Mouse (Mus musculus): ENCODE data around the gene Rps8.
"Not testable (repeated sequence)": the region's sequence is repeated elsewhere in the genome, so short reads cannot be mapped to it uniquely, and the experiment has no call there.

Gene Rps8

DNA sequence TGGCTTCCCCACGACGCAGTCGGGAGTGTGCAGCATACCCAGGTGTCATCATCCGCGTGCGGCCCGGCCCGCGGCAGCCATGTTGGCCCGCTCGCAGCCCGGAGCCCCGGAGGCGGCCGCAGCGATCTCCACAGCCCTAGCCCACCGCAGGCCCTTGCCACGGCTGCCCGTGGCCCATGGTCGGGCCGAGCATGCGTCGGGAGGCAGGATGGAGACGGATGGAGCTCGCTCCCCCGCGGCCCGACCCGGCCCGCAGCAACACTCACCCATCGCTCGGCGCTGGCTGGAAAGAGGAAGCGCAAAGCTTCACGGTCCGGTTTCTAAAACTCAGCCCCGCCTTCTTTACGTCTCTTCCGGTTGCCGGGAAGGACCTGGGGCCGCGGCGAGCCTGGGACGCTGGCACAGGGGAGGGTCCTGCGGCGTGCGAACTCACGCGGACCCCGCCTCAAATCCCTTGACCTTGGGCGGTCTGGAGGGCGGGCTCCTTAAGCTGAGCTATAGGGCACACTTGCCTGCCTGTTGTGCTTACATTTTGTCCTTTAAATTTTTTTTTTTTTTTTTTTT is at the start of gene Rps8:
Gene Rps8 (minus strand): TSS at position 452 of the 564 bp plus-strand sequence.
- peak; percentile 88 for DNase-seq

GRCm38 (mm10) chr4:117202992-117203354 is 46.9 kb upstream of the Rps8 start:
- DNase-seq, result no peak

GRCm38 (mm10) chr4:117202046-117202991 is 46.3 kb upstream of the Rps8 start:
- DNase-seq, result peak; percentile 33 to 58

DNA sequence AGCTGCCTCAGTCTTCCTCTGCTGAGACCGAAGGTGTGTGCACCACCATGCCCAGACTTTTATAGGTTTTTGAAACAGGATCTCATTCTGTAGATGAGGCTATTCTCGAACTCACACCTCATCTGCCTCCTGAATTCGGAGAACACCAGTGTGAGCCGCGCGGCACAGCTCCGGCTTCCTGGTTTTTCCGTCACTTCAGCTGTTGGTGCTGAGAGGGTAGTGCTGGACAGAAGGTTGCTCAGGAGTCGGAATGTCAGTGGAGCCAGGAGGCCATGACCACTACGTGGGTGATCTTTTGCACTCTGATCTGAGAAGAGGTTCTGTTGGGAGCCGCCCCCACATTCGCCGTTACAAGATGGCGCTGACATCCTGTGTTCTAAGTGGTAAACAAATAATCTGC is 35.8 kb upstream of the Rps8 start:
- DNase-seq, result no peak

DNA sequence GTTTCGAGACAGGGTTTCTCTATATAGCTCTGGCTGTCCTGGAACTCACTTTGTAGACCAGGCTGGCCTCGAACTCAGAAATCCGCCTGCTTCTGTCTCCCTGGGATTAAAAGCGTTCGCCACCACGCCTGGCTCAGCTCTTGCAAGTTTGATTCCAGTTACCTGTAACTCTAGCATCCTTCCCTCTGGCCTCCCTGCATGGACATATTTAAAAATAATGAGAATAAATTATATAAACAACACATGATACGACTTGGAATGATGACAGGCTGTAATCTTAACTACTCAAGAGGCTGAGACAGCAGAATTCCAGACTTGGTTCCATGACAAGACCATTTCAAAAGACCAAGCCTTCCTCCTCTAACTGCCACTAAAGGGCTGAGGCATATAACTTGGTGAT is 34.6 kb upstream of the Rps8 start:
- DNase-seq, result no peak

DNA sequence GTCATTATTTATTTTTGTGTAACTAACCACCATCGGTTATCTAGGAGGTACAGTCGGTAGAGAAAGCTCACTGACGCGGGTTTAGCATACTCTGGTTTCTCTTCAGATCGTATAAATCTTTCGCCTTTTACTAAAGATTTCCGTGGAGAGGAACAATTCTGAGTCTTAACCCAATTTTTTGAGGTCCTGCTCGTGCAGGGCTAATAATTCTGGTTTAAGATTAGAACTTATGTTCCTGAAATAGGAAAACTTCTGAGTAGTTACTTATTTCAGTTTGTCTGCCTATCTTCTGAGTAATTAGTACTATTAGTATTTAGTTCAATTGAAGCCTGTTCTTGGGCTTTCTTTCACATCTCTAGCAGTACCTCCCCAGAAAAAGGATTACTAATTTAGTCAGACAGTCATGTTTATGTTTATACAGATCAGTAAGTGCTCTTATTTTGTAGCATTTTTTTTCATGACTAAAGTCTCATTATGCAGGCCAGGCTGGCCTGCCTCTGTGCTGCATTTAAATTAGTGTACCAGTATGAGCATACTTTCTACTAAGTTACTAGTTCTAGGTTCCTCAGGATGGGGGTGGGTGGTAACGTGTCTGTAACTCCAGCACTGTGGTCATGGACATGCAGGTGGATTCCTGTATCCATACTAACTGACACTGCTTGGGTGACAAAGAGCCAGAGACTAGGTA is 34.0 kb upstream of the Rps8 start:
- peak in 1 of 2 experiments; percentile 30 for DNase-seq

DNA sequence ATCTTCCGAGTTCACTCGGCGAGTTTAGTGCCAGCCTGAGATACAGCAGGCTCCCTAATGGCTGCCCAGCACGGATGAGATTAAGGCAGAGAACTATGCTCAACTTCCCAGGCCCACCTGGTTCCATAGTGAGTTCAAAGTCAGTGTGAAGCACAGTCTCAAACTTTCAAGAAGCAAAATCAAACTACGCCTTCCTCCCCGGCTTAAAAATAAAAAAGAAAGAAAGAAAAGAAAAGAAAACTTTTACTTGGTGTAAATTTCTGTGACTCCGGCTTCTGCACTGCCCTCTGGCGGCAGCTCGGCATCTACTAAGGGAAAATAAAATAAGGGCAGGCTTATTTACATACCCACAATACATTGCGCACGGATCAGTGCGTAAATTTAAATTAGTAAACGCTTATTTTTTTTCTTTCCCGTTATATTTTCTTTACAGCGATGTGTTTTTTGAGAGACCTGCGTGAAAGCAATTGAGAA is 33.4 kb upstream of the Rps8 start:
- peak; percentile 82 to 87 for DNase-seq

DNA sequence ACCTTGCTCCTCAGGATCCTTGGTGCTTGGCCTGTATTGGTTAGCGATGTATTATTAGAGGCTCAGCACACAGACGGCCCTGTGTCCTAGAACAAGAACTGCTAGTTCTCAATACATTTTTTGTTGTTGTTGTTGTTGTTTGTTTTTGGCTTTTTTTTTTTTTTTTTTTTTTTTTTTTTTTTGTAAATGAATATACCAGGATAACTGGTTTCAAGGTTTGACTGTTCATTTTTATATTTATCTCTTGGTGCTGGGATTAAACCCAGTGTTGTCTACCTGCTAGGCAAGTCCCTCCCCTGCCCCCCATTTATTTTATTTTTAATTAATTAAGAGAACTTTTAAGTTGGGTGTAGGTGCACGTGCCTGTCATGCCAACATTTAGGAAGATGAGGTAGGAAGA is 32.9 kb upstream of the Rps8 start:
- no peak for DNase-seq

DNA sequence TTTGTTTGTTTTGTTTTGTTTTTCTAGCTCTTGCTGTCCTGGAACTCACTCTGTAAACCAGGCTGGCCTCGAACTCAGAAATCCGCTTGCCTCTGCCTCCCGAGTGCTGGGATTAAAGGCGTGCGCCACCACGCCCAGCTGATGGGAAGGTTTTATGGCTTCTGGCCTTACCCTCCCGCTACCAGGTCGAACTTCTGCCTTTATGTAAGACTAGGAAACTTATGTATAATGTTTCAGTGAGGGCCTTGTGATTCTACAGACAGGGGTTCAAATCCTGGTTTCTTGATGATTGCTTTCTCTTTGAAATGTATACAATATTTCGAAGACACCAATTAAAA is 26.7 kb upstream of the Rps8 start:
- not testable (repeated sequence) for DNase-seq

GRCm38 (mm10) chr4:117181863-117182758 is 26.1 kb upstream of the Rps8 start, which contains the start of gene Kif2c:
Gene Kif2c (minus strand): TSS chr4:117182639.
- peak; percentile 91 to 92 for DNase-seq

DNA sequence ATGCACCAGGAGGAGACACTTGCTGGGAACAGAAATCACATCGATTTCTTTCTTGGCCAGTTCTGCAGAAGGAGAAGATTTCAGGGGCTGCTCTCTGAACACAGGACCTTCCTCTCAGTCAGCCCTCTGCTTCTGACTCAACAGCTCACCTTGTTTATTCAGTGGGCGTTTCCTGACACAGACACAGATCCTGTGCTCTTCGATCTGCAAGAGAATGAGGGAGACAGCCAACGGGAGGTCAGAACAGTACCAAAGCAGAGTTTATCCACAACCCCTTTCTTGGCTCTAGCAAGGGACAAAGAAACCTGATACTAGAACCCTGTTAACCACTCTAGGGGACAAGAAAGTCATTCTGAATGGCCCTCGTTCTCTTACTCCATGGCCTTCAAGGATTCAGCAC is 13.9 kb upstream of the Rps8 start:
- DNase-seq, result no peak

- no peak for DNase-seq
Measured at GRCm38 (mm10) chr4:117161183-117161582, 5.1 kb upstream of the Rps8 start.

DNA sequence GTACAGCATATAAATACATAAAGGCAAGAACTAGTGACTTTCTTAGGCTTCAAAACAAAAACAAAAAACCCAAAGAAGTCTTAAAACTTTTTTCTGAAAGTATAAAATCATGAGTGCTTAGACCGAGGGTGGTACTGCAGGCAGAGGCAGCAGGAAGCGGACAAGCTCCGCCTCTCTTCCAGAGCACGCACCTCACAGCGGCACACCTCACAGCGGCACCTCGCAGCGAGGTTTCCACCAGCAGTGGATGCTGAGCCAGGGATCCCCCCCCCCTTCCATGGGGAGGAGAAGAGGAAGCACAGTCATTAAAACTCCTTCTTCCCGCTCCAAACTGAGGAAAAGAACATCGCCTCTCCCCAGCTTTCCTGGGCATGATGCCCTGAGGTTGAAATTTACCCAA is 3.6 kb upstream of the Rps8 start:
- no peak for DNase-seq

GRCm38 (mm10) chr4:117156372-117156771 is 329 bp upstream of the Rps8 start:
- no peak for DNase-seq

DNA sequence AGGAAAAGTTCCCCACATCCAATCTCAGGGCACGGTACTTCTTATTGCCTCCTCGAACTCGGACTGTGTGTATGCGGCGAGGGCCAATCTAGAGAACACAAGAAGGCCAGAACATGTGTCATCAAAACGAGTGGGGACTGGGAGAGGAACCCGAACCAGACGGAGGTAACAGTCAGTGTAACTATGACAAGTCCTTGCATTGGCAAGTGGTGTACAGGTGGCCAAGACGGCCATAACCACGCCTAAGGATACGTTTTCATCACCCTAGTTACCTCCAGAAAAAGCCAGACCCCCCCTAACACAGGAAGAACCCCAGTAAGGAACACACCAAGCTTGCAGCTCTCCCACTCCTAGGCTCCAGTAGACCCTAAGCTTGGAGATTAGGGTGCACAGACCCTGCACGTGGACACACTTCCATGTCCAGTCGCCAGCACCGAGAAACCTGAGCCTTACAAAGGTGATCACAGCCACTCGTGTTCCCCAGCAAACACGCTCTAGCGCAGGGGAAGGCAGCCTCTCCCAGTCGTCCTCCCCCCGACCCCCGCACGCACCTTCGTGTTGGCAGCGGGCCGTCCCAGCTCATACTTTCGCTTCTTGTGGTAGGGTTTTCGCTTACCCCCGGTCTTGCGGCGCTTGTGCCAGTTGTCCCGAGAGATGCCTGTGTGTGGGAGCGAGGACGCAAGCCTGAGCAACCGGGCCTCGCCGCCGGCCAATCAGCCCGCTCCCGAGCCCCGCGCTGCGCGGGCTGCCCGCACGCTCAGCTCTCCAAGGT is 837 bp downstream of the Rps8 start:
- DNase-seq, result peak in 1 of 2 experiments; percentile 23

GRCm38 (mm10) chr4:117152714-117153113 is 3.3 kb downstream of the Rps8 start:
- DNase-seq, result no peak

DNA sequence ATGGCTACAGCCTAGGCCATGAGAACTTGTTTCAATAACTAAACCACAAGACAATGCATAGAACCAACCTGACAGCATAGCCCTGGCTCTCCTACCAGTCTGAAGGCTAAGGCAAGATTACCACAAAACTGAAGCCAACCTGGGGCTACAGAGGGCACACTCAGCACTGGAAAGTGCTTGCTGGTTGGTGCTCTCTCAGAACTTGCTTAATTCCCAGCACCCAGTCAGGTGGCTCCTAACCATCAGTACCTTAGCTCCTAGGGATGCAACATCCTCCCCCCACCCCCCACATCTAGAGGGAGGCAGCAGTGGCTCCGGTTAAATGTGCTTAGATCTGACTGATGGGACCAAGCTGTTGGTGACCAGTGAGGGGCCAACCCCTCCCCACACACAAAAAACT is 4.6 kb downstream of the Rps8 start:
- no peak for DNase-seq

- DNase-seq, result no peak
Measured at GRCm38 (mm10) chr4:117150212-117150733, 5.8 kb downstream of the Rps8 start.

DNA sequence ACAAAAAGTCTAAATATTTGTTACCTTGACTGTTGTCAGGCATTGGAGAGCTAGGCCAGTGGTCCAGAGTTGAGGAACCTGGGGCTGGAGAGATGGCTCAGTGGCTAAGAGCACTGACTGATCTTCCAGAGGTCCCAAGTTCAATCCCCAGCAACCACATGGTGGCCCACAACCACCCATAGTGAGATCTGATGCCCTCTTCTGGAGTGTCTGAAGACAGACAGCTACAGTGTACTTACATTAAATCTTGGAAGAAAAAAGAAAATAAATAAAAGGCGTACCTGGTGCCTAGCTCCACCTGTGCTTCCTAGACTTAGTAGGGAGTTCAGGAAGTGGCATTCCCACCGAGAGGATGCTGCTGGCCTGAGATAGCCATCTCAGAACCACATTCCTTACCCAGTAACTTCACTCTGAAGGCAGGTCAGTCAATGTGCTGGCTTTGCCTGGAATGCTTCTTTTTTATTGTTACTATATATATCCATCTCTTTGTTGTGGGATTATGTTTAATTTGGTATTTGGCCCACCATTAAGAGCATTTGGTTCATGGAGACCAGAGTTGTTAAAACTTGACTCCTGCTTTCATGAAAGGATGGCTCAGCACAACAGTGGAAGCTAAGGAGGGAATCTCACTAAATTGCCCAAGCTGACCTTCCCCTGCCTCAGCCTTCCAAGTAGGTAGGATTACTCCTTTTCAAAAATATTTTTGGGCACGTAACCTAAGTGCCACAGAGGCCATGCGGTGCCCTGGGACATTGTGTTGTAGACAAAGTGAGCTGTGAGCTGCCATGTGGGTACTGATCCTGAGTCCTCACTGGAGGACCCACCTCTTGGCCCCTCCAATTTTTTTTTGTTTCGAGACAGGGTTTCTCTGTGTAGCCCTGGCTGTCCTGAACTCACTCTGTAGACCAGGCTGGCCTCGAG is 6.5 kb downstream of the Rps8 start:
- no peak for DNase-seq

- no peak for DNase-seq
Measured at GRCm38 (mm10) chr4:117148815-117149214, 7.2 kb downstream of the Rps8 start.
